Mouse (Mus musculus) heart, postnatal 0 days (tissue): Measurements from ENCODE around the gene Pacs2.
A peak's percentile ranks its signal among the peaks of the same experiment; 100 is the strongest.

Source experiments
- CTCF ChIP-seq: IDR thresholded peaks from 2 replicates; pipeline ENCODE4 v1.5.1; 2016; ENCODE audit warnings: antibody characterized with exemption, control low read depth, low read depth
- EP300 ChIP-seq: IDR thresholded peaks from 2 replicates; pipeline ENCODE4 v1.6.1; 2016; ENCODE audit warnings: antibody characterized with exemption, low read depth

GRCm38 (mm10) chr12:112976371-112977073 is 37.8 kb upstream of the Pacs2 start, which contains the start of gene Btbd6:
- TF ChIP-seq CTCF (peak; percentile 54), EP300 (no peak; the same call in 1 of the 2 replicates)
